Mouse (Mus musculus) cerebellum, adult 2 months (tissue): ENCODE data around the gene Hhipl1. TPM values are rescaled to one million over a fixed set of nuclear protein-coding genes. Genes with fewer than 3 reads are reported as not detected.

Source experiments
- DNase-seq, 2 experiments: peaks; one replicate each; pipeline ENCODE4 v3.0.0; 2021
- H3K27ac ChIP-seq: fragments of 200-500 bp; 2 replicates; pipeline ENCODE4 v1.5.1; 2012; ENCODE audit warnings: low read length, control low read depth, inconsistent platforms; ENCODE audit not compliant: insufficient read depth
- H3K27me3 ChIP-seq: fragments of 200-500 bp; 2 replicates; pipeline ENCODE4 v1.6.1; 2012; ENCODE audit warnings: inconsistent platforms, mild to moderate bottlenecking, low read length, moderate library complexity; ENCODE audit not compliant: control insufficient read depth, insufficient read depth
- H3K4me1 ChIP-seq: fragments of 200-500 bp; 2 replicates; pipeline ENCODE4 v1.6.1; 2011; ENCODE audit warnings: low read length; ENCODE audit not compliant: control insufficient read depth, insufficient read depth
- H3K4me3 ChIP-seq: fragments of 200-500 bp; replicated peaks from 2 replicates; pipeline ENCODE3; 2011; ENCODE audit warnings: mild to moderate bottlenecking, low read depth, low read length, control low read depth; ENCODE audit not compliant: insufficient read depth
- CTCF ChIP-seq: fragments of 200-500 bp; IDR thresholded peaks from 2 replicates; pipeline ENCODE4 v1.5.1; 2011; ENCODE audit warnings: low read depth, mild to moderate bottlenecking, control low read depth, low read length, moderate library complexity, borderline replicate concordance; ENCODE audit not compliant: insufficient read depth
- POLR2A ChIP-seq: fragments of 200-500 bp; IDR thresholded peaks from 2 replicates; pipeline ENCODE4 v1.6.1; 2011; ENCODE audit warnings: low read length, control low read depth, borderline replicate concordance; ENCODE audit not compliant: insufficient read depth
- WGBS: fragments of 180-500 bp; shearing (Covaris S2); methylation state at CpG from one replicate; pipeline ENCODE4 v1.1.7; 2018; 5-methylcytosine and 5-hydroxymethylcytosine counted together
- polyA plus RNA-seq: library from polyadenylated mRNA; depleted of rRNA; stranded (reverse); fragments of >200 nt; gene quantifications from 2 replicates; pipeline ENCODE4 v1.2.3, GENCODE M21; 2012

Hhipl1 gene
- polyA plus RNA-seq, 1 experiment, result 4.8 TPM

DNA sequence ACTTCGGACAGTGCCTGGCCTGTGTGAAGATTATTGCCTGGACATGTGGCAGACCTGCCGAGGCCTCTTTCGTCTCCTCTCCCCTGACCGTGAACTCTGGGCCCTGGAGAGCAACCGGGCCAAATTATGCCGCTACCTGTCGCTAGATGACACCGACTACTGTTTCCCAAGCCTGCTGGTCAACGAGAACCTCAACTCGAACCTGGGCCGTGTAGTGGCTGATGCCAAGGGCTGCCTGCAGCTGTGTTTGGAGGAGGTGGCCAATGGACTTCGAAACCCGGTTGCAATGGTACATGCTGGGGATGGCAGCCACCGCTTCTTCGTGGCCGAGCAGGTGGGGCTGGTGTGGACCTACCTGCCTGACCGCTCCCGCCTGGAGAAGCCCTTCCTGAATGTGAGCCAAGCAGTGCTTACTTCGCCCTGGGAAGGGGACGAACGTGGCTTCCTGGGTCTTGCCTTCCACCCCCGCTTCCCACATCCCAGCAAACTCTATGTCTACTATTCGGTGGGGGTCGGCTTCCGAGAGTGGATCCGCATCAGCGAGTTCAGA is 5.7 kb downstream of the Hhipl1 start:
- no peaks in the 10 kb centered on the region; the same call in 1 of the 2 replicates for H3K27me3 ChIP-seq
- TF ChIP-seq POLR2A (no peak), CTCF (no peak)
- WGBS, result 87% methylated on average over 27 of the region's 27 CpGs
- no peak overlapping the region for H3K27ac ChIP-seq
- no peak overlapping the region for H3K4me3 ChIP-seq
- peaks cover 10% of the 10 kb centered on the region; the same call in 1 of the 2 replicates for H3K4me1 ChIP-seq
- no peak for DNase-seq

DNA sequence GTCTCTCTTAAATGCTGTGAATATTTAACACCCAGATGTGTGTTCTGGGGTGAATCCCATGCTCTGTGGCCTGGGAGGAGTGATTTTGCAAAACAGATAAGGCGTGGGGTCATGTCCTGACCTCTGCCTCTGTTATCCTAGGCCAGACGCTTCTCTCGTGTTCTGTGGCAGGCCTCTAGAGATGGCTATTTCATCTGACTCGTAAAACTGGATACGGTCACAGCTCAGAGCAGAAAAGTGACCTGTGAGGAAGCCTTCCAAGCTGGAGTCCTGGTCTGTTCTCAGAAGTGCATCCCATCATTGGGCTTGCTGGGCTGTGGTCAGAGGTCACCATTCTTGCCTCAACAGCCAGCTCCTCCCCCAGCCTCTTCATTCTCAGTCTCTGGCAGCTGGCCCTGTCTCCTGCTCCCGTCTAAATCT is 6.4 kb downstream of the Hhipl1 start:
- H3K27ac ChIP-seq, result no peak overlapping the region
- whole genome bisulfite sequencing, result 70% methylated on average over 6 of the region's 6 CpGs
- TF ChIP-seq CTCF (no peak), POLR2A (no peak)
- no peak for DNase-seq
- no peak overlapping the region for H3K4me3 ChIP-seq
- peaks cover 10% of the 10 kb centered on the region; the same call in 1 of the 2 replicates for H3K4me1 ChIP-seq
- H3K27me3 ChIP-seq, result no peaks in the 10 kb centered on the region; the same call in 1 of the 2 replicates

DNA sequence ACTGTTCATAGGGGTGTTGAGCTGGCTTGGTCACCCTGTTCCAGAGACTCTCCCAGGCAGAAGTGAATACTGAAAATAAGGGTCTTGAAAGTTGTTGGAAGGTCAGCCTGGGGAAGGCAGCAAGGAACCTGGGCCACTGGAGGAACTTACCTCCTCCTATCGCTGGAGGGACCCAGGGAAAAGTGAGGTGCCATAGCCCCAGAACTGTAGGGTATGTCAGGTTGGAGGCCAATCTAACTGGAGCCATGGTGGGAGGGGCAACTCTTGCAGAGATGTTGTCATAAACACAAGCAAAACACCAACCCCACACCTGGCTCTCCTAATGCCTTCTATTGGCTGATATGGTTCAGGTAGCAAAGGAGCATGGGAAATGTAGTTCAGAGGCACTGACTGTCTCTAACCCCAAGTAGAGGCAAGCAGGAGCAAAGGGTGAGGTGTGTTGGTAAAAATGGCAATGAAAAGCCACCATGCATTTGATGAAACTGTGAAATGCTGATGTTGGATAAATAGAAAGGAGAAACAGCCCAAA is 7.2 kb downstream of the Hhipl1 start:
- Histone ChIP-seq H3K27me3 (no peaks in the 10 kb centered on the region), H3K4me3 (no peak overlapping the region), H3K27ac (no peak overlapping the region), H3K4me1 (peaks cover 11% of the 10 kb centered on the region; the same call in 1 of the 2 replicates)
- no peak for TF ChIP-seq CTCF
- TF ChIP-seq POLR2A, result no peak
- WGBS, result 93% methylated on average over 1 of the region's 1 CpGs
- no peak for DNase-seq

DNA sequence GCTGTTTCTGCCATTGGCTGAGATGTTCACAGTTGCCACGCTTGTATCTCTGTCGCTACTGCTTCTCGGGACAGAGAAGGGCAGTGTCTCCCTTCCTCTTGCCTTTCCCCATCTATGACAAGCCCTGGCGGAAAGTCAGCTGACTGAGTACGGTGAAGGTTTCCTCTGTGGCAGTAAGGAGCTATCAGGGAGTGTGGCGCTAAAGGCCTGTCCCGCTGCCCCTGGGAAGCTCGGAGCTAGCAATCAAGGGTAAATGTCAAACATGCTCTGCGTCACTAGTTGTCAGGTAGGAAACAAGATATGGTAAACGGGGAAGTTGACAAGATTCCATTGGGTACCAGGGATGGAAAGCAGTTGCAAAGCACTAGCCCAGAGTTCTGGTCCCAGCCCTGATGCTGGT is 9.7 kb downstream of the Hhipl1 start:
- DNase-seq, result no peak
- 77% methylated on average over 10 of the region's 10 CpGs for WGBS
- H3K27me3 ChIP-seq, result no peaks in the 10 kb centered on the region
- no peak for TF ChIP-seq POLR2A
- TF ChIP-seq CTCF, result no peak
- H3K27ac ChIP-seq, result no peak overlapping the region
- no peak overlapping the region for H3K4me3 ChIP-seq
- H3K4me1 ChIP-seq, result 0 out of 2 replicates have a peak, but pooled peaks cover 3% of the 10 kb centered on the region

DNA sequence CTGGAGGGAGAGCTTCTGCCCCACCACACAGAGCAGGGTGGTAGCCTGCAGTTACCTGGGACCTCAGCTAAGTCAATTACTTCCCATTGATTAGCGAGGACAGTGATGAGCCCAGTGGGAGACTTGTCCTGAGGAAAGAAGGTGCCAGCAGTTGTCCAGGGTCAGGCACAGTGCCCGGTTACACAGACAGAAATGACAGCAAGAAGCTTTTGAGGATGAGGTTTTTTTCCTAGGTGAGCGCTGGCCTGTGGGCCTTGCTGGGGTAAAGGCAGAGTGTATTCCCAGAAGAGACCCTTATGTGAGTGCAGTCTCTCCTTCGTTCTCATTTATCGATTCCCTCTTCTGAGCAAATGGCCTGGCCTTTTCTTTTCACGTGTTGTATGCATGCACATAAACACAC is 10.6 kb downstream of the Hhipl1 start:
- H3K27me3 ChIP-seq, result no peaks in the 10 kb centered on the region
- no peak overlapping the region for H3K4me3 ChIP-seq
- WGBS, result 50% methylated on average over 6 of the region's 6 CpGs
- no peak overlapping the region for H3K27ac ChIP-seq
- TF ChIP-seq CTCF (no peak), POLR2A (no peak)
- H3K4me1 ChIP-seq, result 0 out of 2 replicates have a peak, but pooled peaks cover 3% of the 10 kb centered on the region
- DNase-seq, result no peak

DNA sequence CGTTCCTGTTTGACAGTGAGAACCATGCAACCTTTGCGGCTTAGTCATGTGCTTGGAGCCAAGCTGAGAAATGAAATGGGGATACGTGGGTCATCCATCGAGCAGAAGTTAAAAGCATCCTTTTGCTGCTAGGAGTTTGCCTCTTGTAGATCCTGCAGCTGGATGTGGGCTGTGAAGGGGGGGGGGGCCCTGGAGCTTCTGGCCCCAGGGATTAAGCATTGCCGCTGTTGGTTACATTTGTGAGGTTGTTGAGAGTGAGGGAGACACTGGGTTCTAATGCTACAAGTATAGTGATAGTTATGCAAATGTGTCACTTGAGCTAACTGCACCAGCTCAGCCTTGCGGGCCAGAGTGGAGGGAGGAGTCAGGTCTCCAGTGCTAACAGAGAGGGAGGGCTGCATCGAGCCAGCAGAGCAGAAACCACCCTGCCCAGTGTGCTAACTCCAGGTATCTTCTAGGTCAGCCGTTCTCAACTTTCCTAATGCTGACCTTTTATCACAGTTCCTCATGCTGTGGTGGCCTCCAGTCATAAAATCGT is 11.2 kb downstream of the Hhipl1 start:
- no peak for DNase-seq
- WGBS, result 74% methylated on average over 9 of the region's 9 CpGs
- H3K4me3 ChIP-seq, result no peak overlapping the region

DNA sequence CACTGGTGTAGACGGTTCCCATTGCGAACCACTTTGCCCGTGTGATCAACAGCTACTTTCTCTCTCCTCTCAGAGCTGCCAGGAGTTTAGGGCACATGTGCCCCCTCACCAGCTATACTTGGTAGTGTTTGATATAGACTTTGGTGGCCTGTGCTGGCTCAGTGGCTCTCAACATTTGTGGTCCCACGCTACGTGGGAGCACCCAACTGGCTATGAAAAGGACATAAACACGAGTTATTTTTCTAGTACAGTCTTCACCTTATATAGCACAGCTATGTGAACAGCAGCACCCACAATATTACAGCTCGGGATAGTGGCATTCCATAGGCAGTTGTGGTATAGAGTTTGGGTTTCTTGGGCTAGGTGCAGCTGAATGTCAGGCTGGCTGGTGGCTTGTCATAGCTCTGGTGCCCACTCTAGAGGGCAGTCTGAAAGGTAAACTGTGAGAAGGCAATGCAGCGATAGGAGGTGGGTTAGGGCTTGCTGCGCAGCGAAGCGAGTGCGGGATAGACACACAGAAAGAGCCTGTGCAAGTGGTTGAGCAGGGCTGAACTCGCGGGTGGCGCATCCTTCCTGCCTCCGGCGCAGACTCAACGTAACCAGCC is 11.9 kb downstream of the Hhipl1 start:
- WGBS, result 56% methylated on average over 18 of the region's 18 CpGs
- Histone ChIP-seq H3K4me3 (no peak overlapping the region), H3K27ac (no peak overlapping the region), H3K4me1 (0 out of 2 replicates have a peak, but pooled peaks cover 3% of the 10 kb centered on the region), H3K27me3 (no peaks in the 10 kb centered on the region)
- no peak for TF ChIP-seq CTCF
- TF ChIP-seq POLR2A, result no peak
- no peak for DNase-seq

More for the DNA sequence above, 11.2 kb downstream of the Hhipl1 start:
- no peaks in the 10 kb centered on the region for H3K27me3 ChIP-seq
- TF ChIP-seq POLR2A, result no peak
- TF ChIP-seq CTCF, result no peak
- H3K27ac ChIP-seq, result no peak overlapping the region
- H3K4me1 ChIP-seq, result 0 out of 2 replicates have a peak, but pooled peaks cover 3% of the 10 kb centered on the region

DNA sequence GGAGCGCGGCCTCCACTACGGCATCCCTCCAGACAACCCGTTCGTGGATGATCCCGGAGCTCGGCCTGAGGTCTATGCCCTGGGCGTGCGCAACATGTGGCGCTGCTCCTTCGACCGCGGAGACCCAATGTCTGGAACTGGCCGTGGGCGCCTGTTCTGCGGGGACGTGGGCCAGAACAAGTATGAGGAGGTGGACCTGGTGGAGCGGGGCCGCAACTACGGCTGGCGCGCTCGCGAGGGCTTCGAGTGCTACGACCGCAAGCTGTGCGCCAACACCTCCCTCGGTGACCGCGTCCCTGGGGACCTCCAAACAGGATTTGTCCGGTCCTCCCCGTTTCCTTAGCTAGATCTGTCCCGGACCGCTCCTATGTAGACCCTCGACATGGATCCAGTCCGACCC is 12.4 kb downstream of the Hhipl1 start:
- no peak for TF ChIP-seq POLR2A
- TF ChIP-seq CTCF, result no peak
- DNase-seq, result no peak
- 0 out of 2 replicates have a peak, but pooled peaks cover 3% of the 10 kb centered on the region for H3K4me1 ChIP-seq
- no peak overlapping the region for H3K4me3 ChIP-seq
- H3K27me3 ChIP-seq, result no peaks in the 10 kb centered on the region
- no peak overlapping the region for H3K27ac ChIP-seq
- 26% methylated on average over 37 of the region's 37 CpGs for WGBS
